Mouse (Mus musculus) telencephalon, adult 2 months (tissue): Measurements from ENCODE around the gene Chst8.

ENCODE experiments used
- DNase-seq: peaks from one replicate; pipeline ENCODE4 v3.0.0-alpha.2; 2011; ENCODE audit warnings: low read depth, low spot score

Gene Chst8

GRCm38 (mm10) chr7:34669336-34669735 lies 143.2 kb downstream of the Chst8 start:
- no peak for DNase-seq

- DNase-seq: no peak
Observed at GRCm38 (mm10) chr7:34667874-34668273, 144.6 kb downstream of the Chst8 start.

GRCm38 (mm10) chr7:34663145-34663544 lies 149.4 kb downstream of the Chst8 start:
- DNase-seq: no peak

GRCm38 (mm10) chr7:34662227-34662626 lies 150.3 kb downstream of the Chst8 start:
- DNase-seq: no peak

- DNase-seq: no peak
Observed at GRCm38 (mm10) chr7:34659386-34660085, 153.0 kb downstream of the Chst8 start.

- no peak for DNase-seq
Observed at GRCm38 (mm10) chr7:34656632-34657031, 155.9 kb downstream of the Chst8 start, which contains the start of gene Kctd15. Gene Kctd15, minus strand, starts transcription at chr7:34656732.

GRCm38 (mm10) chr7:34655086-34655839 lies 157.2 kb downstream of the Chst8 start:
- DNase-seq: peak; percentile 49

GRCm38 (mm10) chr7:34654441-34655085 lies 157.9 kb downstream of the Chst8 start:
- no peak for DNase-seq

GRCm38 (mm10) chr7:34653731-34654440 lies 158.6 kb downstream of the Chst8 start:
- DNase-seq: no peak

GRCm38 (mm10) chr7:34652751-34653502 lies 159.6 kb downstream of the Chst8 start:
- no peak for DNase-seq

- no peak for DNase-seq
Observed at GRCm38 (mm10) chr7:34651381-34651780, 161.1 kb downstream of the Chst8 start.

- no peak for DNase-seq
Observed at GRCm38 (mm10) chr7:34647052-34647451, 165.5 kb downstream of the Chst8 start.

- DNase-seq: no peak
Observed at GRCm38 (mm10) chr7:34646144-34646795, 166.2 kb downstream of the Chst8 start.

GRCm38 (mm10) chr7:34645623-34646022 lies 166.9 kb downstream of the Chst8 start:
- DNase-seq: no peak

GRCm38 (mm10) chr7:34644591-34644990 lies 167.9 kb downstream of the Chst8 start:
- DNase-seq: no peak

- DNase-seq: no peak
Observed at GRCm38 (mm10) chr7:34643329-34643728, 169.2 kb downstream of the Chst8 start.

- no peak for DNase-seq
Observed at GRCm38 (mm10) chr7:34641968-34642367, 170.5 kb downstream of the Chst8 start.

- DNase-seq: no peak
Observed at GRCm38 (mm10) chr7:34639798-34640197, 172.7 kb downstream of the Chst8 start.

- DNase-seq: no peak
Observed at GRCm38 (mm10) chr7:34636661-34637060, 175.8 kb downstream of the Chst8 start.

- no peak for DNase-seq
Observed at GRCm38 (mm10) chr7:34632966-34633742, 179.4 kb downstream of the Chst8 start.
